In the genomic region with DNA sequence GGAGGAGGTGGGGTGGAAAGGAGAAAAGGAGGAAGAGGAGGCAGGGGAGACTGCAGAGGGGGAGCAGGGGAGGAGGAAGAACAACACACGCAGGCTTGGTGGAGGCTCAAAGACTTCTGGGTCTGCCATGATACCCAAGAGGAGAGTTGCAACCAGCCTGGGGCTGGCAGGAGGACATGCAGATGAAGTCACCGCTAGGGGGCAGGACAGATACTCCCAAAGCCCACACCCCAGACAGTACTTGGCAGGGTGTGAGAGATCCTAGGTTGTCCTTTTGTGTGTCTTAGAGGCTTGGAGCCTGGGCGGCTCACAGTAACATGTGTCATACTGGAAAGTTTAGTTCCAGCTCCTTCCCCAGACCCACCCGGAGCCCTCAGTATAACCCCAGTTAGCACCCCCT, we compare ENCODE assay signal across 9 mouse cellular contexts. TPM values are rescaled to one million over a fixed set of nuclear protein-coding genes. Genes with fewer than 3 reads are reported as not detected.
DNase-seq lines count a peak whose midpoint lies in the region; ATAC-seq and TF ChIP-seq lines count a peak whose summit lies in the region.
"Had no signal": no experiment of that assay in that cellular context is flagged by ENCODE, and none has a peak within 500 bp of the region (broad histone marks: within the 10 kb centered on the region; RNA-seq: fewer than 3 reads in every experiment).

No protein-coding gene starts in this region.

- TF ChIP-seq POLR2A in bone marrow, adult 2 months (IDR thresholded peaks at IDR 0.05; ENCODE audit: borderline replicate concordance, control insufficient read depth, low read depth, low read length) = no peak

- no peaks in the 10 kb centered on the region for H3K9me3 ChIP-seq in hindbrain, embryonic 15.5 days
- H3K9me3 ChIP-seq in hindbrain, embryonic 12.5 days (replicated peaks) = no peaks in the 10 kb centered on the region
- H3K9me3 ChIP-seq: liver, embryonic 15.5 days had no signal

- H3K27ac ChIP-seq in hindbrain, embryonic 15.5 days (replicated peaks) = no peak overlapping the region
- no peak overlapping the region for H3K27ac ChIP-seq in hindbrain, embryonic 12.5 days
- H3K27ac ChIP-seq in bone marrow, adult 2 months (ENCODE audit: control insufficient read depth, insufficient read depth, low read depth, low read length, poor library complexity) = no peak overlapping the region
- H3K27ac ChIP-seq: liver, embryonic 15.5 days had no signal

- peak; percentile 52 for TF ChIP-seq CTCF in bone marrow, adult 2 months (IDR thresholded peaks at IDR 0.05; ENCODE audit: control insufficient read depth, insufficient read depth, low read length)

- no peak overlapping the region for H3K4me3 ChIP-seq in hindbrain, embryonic 15.5 days
- H3K4me3 ChIP-seq in hindbrain, embryonic 12.5 days = no peak overlapping the region
- H3K4me3 ChIP-seq in bone marrow, adult 2 months (replicated peaks; ENCODE audit: control insufficient read depth, low read depth, low read length) = no peak overlapping the region
- H3K4me3 ChIP-seq: liver, embryonic 15.5 days had no signal

- peak; percentile 27; the same call in 1 of the 2 replicates for ATAC-seq in hindbrain, embryonic 15.5 days (ENCODE audit: low FRiP score, low read depth)
- no peak for ATAC-seq in hindbrain, embryonic 12.5 days (ENCODE audit: low FRiP score)

- no peaks in the 10 kb centered on the region for H3K4me1 ChIP-seq in hindbrain, embryonic 15.5 days (replicated peaks)
- H3K4me1 ChIP-seq in hindbrain, embryonic 12.5 days = no peaks in the 10 kb centered on the region
- no peaks in the 10 kb centered on the region; the same call in 1 of the 2 replicates for H3K4me1 ChIP-seq in bone marrow, adult 2 months (ENCODE audit: control insufficient read depth, insufficient read depth, low read length)
- H3K4me1 ChIP-seq: liver, embryonic 15.5 days had no signal

- 35% methylated on average over 4 of the region's 4 CpGs for WGBS in hindbrain, embryonic 15.5 days
- WGBS in hindbrain, embryonic 12.5 days = 48% methylated on average over 4 of the region's 4 CpGs
- 44% methylated on average over 4 of the region's 4 CpGs for WGBS in bone marrow, adult 2 months

- H3K4me2 ChIP-seq in hindbrain, embryonic 15.5 days = no peak overlapping the region
- H3K4me2 ChIP-seq in hindbrain, embryonic 12.5 days (replicated peaks) = no peak overlapping the region
- H3K4me2 ChIP-seq: liver, embryonic 15.5 days had no signal

- no peak overlapping the region for H3K9ac ChIP-seq in hindbrain, embryonic 15.5 days
- H3K9ac ChIP-seq in hindbrain, embryonic 12.5 days = no peak overlapping the region
- H3K9ac ChIP-seq: liver, embryonic 15.5 days had no signal

- H3K36me3 ChIP-seq in hindbrain, embryonic 15.5 days = no peaks in the 10 kb centered on the region
- H3K36me3 ChIP-seq in hindbrain, embryonic 12.5 days = no peaks in the 10 kb centered on the region
- H3K36me3 ChIP-seq: liver, embryonic 15.5 days had no signal

- no peaks in the 10 kb centered on the region for H3K27me3 ChIP-seq in hindbrain, embryonic 15.5 days
- H3K27me3 ChIP-seq in hindbrain, embryonic 12.5 days = no peaks in the 10 kb centered on the region
- H3K27me3 ChIP-seq: liver, embryonic 15.5 days had no signal

- peak; percentile 23 to 32 for DNase-seq in B cell, adult 2 months
- peak; percentile 32 for DNase-seq in kidney, postnatal 14 days
- DNase-seq in thymus, postnatal 4 days = peak; percentile 57
- DNase-seq in ovary, postnatal 36 days (ENCODE audit: low spot score) = no peak
- no peak for DNase-seq in natural killer cell, adult 2 months (ENCODE audit: low spot score in 2 of 2)

RNA-seq across cellular contexts. Expression of a gene that starts 5.0 kb away (rescaled TPM):
- not detected in 2 replicates for polyA plus RNA-seq in hindbrain, embryonic 15.5 days (2015; fragmentation: Nextera tagmentation; extraction: Ambion mirVana)
- not detected in 2 replicates for polyA plus RNA-seq in hindbrain, embryonic 12.5 days (2016; fragmentation: Nextera tagmentation; extraction: Ambion mirVana)
- polyA plus RNA-seq in bone marrow, adult 2 months (2011; ENCODE audit: insufficient read depth, insufficient read length, low replicate concordance, missing spikeins) = not detected in 2 replicates
- polyA plus RNA-seq: liver, embryonic 15.5 days had no signal

RNA-seq across cellular contexts. Expression of a gene that starts 21.9 kb away (rescaled TPM):
- not detected in 2 replicates for polyA plus RNA-seq in hindbrain, embryonic 15.5 days (2015; fragmentation: Nextera tagmentation; extraction: Ambion mirVana)
- not detected in 2 replicates for polyA plus RNA-seq in hindbrain, embryonic 12.5 days (2016; fragmentation: Nextera tagmentation; extraction: Ambion mirVana)
- not detected in 2 replicates for polyA plus RNA-seq in bone marrow, adult 2 months (2011; ENCODE audit: insufficient read depth, insufficient read length, low replicate concordance, missing spikeins)
- polyA plus RNA-seq: liver, embryonic 15.5 days had no signal

RNA-seq across cellular contexts. Expression of a gene that starts 38.0 kb away (rescaled TPM):
- not detected in 2 replicates for polyA plus RNA-seq in hindbrain, embryonic 15.5 days (2015; fragmentation: Nextera tagmentation; extraction: Ambion mirVana)
- not detected in 2 replicates for polyA plus RNA-seq in hindbrain, embryonic 12.5 days (2016; fragmentation: Nextera tagmentation; extraction: Ambion mirVana)
- polyA plus RNA-seq in bone marrow, adult 2 months (2011; ENCODE audit: insufficient read depth, insufficient read length, low replicate concordance, missing spikeins) = not detected in 2 replicates
- polyA plus RNA-seq: liver, embryonic 15.5 days had no signal

RNA-seq across cellular contexts. Expression of a gene that starts 47.3 kb away (rescaled TPM):
- polyA plus RNA-seq in hindbrain, embryonic 15.5 days (2015; fragmentation: Nextera tagmentation; extraction: Ambion mirVana) = not detected in 2 replicates
- polyA plus RNA-seq in hindbrain, embryonic 12.5 days (2016; fragmentation: Nextera tagmentation; extraction: Ambion mirVana) = not detected in 2 replicates
- not detected in 2 replicates for polyA plus RNA-seq in bone marrow, adult 2 months (2011; ENCODE audit: insufficient read depth, insufficient read length, low replicate concordance, missing spikeins)
- polyA plus RNA-seq: liver, embryonic 15.5 days had no signal

RNA-seq across cellular contexts. Expression of a gene that starts 47.6 kb away (rescaled TPM):
- polyA plus RNA-seq in hindbrain, embryonic 15.5 days (2015; fragmentation: Nextera tagmentation; extraction: Ambion mirVana) = 1.7 and 2.6 TPM in 2 replicates
- polyA plus RNA-seq in hindbrain, embryonic 12.5 days (2016; fragmentation: Nextera tagmentation; extraction: Ambion mirVana) = 0.50 and 0.57 TPM in 2 replicates
- polyA plus RNA-seq in bone marrow, adult 2 months (2011; ENCODE audit: insufficient read depth, insufficient read length, low replicate concordance, missing spikeins) = not detected in 2 replicates
- polyA plus RNA-seq: liver, embryonic 15.5 days had no signal

Comparison
In these comparisons a context has a peak if more than half of its experiments do, and no peak if none do; other contexts are left out.
1. DNase-seq: peak in B cell, adult 2 months (2 of 2), kidney, postnatal 14 days (single experiment) and thymus, postnatal 4 days (single experiment); none in ovary, postnatal 36 days (single experiment) and natural killer cell, adult 2 months (0 of 2).